Mouse (Mus musculus) thymus, postnatal 10 days (tissue): Measurements from ENCODE around the gene Cd3d.

Source experiments
- DNase-seq, 2 experiments: peaks; one replicate each; pipeline ENCODE4 v3.0.0; 2021; ENCODE audit warnings: low spot score in 2 of 2

Gene Cd3d

GRCm38 (mm10) chr9:44993268-44993667 lies 11.7 kb downstream of the Cd3d start:
- no peak for DNase-seq

- no peak for DNase-seq
Measured at GRCm38 (mm10) chr9:44994962-44995361, 13.4 kb downstream of the Cd3d start.

DNA sequence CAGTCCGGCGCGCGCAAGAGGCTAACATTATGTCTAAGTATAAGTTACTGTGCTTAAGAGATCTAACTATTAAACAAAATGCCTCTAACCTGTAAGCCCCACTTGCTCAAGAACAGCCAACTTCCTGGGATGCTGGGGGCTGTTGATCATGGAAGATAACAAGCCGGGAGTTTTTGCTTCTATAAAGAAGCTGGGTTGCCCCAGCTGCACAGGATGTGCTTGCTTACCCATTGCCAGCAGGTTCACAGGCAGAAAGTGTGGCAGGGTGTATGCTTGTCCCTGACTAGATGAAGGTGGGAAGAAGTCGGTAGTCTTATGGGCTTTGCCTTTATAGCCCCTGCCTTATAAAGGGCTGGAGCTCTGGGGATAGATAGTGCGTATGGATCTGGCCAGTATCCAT lies 15.0 kb downstream of the Cd3d start:
- DNase-seq: peak; percentile 56 to 63

- peak in 1 of 2 experiments; percentile 59 for DNase-seq
Measured at GRCm38 (mm10) chr9:44998138-44998537, 16.6 kb downstream of the Cd3d start.

DNA sequence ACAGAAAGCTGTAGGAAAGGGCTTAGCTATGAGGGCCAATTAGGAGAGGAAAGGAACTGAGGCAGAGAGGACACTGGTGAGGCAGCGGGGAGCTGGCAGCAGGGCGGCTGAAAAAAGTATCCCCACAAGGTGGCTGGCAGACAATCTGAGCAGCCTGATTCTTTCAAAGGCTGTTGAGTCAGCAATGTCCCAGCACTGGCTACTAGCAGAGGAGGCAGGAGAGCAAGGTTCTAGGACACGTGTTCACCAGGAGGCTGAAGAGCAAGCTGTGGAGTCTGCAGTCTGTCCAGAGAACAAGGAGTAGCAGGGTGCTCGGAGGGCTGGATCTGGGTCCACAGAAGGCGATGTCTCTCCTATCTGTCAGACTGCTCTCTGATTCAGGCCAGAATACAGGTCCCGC lies 17.6 kb downstream of the Cd3d start:
- peak in 1 of 2 experiments; percentile 33 for DNase-seq

DNA sequence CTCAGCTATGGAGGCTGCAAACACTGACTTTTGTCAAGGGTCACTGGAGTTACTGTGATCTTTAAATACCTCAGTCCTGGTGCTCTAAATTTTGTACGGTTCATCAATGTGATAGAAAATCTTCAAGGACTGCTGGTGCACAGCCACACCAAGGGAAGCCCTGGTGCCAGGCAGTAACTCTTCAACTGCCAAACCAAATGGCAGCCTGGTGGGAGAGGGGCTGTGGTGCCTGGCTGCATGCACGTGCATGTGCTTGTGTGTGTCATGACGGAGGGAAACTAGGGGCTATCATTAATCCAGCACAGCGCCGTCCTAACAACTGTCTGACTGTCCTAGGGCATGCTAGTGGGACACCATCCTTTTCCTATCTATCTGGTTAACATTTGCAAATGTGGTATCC lies 18.2 kb downstream of the Cd3d start:
- no peak for DNase-seq

- no peak for DNase-seq
Measured at GRCm38 (mm10) chr9:45000249-45000648, 18.7 kb downstream of the Cd3d start.

DNA sequence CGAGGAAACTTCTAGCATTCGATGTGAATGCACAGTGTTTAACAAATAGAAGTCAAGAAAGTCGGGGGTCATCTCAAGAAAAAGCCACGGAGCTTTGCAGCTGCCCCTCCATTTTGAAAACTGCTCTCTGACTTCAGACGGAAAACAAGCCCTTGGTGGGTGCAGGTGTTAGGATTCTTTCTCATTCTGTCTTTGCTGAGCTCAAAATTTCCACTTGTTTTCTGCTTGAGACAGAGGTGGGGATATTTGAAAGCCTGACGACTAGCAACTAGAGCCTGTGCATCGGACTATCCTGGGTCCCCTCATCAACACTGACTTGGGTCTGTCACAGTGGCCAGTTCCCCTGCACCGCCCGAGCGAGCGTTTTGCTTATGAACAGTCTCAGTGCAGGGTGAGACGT lies 25.8 kb downstream of the Cd3d start:
- no peak for DNase-seq

DNA sequence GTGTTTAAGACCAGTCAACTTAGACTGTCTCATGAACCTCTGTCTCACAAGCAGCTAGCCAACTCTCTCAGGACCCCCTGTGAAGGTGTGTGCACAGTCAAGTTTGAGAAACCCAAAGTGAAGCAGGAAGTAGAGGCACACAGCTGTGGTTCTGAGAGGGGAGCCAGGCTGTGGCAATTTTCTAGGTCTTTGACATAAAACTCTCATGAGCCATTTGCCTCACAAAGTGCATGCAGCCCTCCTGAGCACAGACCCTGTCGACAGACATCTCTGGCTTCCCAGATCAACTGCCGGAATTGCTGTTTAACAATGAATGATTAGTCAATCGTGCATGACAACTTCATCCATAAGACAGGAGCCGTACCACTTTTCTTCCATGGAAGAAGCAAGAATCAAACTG lies 26.8 kb downstream of the Cd3d start:
- DNase-seq: peak; percentile 69 to 71

DNA sequence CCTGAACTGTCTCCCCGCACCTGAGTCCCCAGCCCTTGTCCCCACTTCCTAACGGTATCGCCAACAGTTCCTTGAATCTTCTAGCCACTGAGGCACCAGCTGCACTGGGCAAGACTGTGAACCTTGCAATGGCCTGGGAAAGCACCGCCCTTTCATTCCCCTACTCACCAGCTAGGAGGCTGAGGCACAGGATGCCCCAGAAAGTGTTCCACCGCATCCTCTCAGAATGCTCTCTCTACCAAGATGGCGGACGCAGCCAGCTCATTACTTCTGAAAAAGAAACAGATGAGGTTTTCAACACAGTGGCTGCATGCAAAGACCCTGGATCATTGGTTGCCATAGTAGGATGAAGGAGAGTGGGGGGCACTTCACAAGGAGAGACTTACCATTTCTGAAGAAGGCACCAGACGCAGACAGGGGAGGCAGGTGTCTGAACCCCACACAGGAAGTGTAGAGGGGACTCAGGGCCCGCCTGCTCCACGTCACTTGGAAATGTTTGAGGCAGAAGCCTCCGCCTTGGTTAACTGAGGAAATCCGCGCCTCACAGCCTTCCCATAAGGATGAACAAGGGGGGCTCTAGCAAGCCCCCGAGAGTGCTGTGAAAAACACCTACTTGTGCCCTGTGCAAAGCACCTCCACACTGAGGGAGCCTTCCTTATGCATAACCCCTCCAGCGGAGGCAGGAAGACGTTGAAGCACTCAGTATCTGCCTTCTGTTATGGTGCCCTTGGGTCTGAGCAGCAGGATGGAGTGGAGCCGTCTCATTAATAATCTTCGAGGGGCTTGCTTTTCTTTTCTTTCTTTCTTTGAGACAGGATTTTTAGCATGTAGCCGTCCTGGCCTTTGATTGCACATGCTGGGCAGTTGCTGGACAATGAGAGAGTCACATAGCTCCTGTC lies 27.8 kb downstream of the Cd3d start, which contains the start of gene Cd3e:
Cd3e (minus strand) TSS at position 448 of the 899 bp plus-strand sequence.
- DNase-seq: peak; percentile 75 to 84

DNA sequence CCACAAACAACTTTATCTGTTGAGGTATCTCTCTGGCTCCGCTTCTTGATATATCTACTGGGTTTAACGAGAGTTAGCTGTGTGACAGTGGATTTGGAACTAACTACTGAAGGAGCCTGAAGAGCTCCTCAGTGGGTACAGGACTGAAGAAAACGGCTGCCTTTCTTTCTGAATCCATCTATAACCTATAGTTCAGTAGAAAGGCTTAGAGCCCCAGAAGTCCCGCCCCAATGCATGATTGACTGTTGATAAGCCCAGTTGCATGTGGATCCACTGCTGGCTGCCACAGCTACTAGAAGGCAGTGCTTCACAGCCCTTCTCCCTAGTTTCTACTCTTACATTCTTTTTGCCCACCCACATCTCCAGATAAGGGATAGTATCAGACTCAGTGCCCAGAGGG lies 28.9 kb downstream of the Cd3d start:
- DNase-seq: peak; percentile 69 to 71

GRCm38 (mm10) chr9:45011291-45011690 lies 29.7 kb downstream of the Cd3d start:
- no peak for DNase-seq

DNA sequence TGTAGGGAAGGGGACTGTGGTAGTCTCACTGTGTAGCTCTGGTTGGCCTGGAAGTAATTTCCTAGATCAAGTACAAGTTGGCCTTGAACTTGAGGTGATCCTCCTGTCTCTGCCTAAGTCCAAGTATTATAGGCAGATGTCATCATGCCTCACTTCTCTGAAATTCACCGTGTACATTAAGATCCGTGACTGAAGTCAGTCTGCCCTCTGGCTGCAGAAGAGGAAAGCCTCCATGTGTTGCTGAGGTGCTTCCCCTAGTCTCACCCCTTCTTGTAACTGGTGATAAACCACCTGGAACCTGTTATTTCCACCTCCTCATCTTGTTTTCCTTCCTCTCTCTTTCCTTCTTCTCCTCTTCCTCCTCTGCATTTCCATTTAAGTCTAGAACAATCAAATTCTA lies 33.3 kb downstream of the Cd3d start:
- no peak for DNase-seq

DNA sequence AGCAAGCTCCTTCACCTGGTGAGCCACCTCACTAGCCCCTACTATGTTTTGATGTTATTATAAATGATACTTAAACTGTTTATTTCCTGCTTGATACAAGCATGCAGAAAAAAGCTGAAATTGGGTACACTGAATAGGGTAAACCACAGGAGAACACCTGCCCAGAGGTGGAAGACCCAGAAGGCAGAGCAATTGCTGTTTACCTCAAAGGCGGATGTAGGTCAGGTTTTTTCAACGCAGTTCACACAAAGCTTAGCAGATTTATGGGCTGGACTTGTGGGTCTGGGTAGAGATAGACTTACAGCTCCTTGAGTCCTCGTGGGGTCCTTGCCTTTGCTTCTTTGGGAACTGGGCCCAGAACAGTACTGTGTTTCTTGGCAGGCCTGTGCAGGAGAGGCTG lies 34.3 kb downstream of the Cd3d start:
- DNase-seq: peak; percentile 56 to 60

GRCm38 (mm10) chr9:45018031-45018430 lies 36.4 kb downstream of the Cd3d start:
- DNase-seq: no peak

DNA sequence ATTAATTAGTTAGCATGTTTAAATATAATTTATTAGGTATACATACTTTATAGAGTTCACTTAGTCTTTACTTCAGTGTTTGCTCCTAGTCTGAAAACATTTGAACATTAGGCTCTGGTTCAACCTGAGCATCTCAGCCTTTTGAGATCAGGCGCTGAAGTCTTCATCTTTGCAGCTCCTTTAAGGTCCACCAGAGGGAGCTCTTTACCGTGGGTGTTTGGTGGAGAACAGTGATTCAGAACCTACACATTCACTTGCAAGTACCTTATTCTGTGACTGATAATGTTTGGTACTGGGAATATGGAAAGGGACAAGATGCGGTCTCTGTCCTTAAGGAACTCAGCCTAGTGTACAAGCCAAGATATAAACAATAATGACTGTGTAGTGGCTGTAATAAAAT lies 41.2 kb downstream of the Cd3d start:
- DNase-seq: peak; percentile 64 to 83

- no peak for DNase-seq
Measured at GRCm38 (mm10) chr9:45023638-45024037, 42.1 kb downstream of the Cd3d start.

GRCm38 (mm10) chr9:45024187-45024586 lies 42.6 kb downstream of the Cd3d start:
- no peak for DNase-seq

GRCm38 (mm10) chr9:45027376-45027775 lies 45.8 kb downstream of the Cd3d start:
- DNase-seq: no peak

DNA sequence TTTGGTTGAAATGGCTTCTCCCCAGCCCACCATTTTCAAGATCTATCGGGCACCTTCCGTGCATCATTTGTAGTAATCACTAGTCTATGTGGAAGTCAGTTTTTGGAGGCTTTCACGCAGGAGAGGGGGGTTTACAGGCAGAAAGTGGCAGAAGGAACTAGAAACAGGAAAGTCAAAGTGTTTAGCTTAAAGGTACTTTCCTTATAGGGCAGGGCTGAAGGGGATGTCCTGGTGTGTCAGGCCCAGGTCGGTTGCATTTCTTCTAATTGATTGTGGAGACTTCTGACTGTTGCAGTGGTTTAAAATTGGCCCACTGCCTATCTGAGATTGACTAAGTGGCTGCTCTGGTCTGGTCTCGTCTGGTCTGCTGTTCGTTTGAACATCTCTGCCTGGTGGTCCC lies 48.8 kb downstream of the Cd3d start:
- no peak for DNase-seq

DNA sequence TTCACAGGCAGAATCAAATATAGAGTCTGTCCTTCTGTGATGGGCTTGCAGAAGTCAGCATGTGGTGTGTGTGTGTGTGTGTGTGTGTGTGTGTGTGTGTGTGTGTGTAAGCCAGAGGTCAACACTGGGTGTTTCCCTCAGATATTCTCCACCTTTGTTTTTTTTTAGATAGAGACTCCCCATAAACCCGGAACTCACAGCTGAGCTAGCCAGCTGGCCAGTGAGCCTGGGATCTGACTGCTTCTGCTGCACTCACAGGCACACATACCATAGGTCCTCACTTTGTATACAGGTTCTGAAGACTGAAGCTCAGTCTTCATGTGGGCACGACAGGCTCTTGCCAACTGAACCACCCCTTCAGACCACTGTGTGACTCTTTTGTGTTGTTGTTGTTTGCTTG lies 50.7 kb downstream of the Cd3d start:
- DNase-seq: no peak

DNA sequence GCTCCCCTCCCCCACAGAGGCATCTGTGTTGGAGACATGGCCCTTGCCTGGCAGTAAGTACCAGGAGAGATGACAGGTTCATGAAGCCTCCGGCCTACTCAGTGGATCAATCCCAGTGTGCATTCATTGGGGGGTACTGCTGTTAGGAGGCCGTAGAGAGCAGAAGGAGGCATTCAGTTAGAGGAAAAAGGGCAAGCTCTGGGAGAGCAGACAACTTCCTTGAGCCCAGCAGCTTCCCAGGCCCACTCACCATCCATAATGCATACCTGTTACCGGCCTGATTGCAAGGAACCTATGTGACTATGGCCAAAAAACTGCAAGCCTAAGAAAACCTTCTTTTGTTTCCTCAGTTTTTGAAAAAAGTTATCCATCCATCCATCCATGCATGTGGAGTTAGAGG lies 52.9 kb downstream of the Cd3d start:
- no peak for DNase-seq
